Mouse (Mus musculus): Measurements from ENCODE around the gene Cntnap5c. TPM values are rescaled to one million over a fixed set of nuclear protein-coding genes. Genes with fewer than 3 reads are reported as not detected.

Cntnap5c gene
- not detected for polyA plus RNA-seq (2017; shearing (Covaris generic))

DNA sequence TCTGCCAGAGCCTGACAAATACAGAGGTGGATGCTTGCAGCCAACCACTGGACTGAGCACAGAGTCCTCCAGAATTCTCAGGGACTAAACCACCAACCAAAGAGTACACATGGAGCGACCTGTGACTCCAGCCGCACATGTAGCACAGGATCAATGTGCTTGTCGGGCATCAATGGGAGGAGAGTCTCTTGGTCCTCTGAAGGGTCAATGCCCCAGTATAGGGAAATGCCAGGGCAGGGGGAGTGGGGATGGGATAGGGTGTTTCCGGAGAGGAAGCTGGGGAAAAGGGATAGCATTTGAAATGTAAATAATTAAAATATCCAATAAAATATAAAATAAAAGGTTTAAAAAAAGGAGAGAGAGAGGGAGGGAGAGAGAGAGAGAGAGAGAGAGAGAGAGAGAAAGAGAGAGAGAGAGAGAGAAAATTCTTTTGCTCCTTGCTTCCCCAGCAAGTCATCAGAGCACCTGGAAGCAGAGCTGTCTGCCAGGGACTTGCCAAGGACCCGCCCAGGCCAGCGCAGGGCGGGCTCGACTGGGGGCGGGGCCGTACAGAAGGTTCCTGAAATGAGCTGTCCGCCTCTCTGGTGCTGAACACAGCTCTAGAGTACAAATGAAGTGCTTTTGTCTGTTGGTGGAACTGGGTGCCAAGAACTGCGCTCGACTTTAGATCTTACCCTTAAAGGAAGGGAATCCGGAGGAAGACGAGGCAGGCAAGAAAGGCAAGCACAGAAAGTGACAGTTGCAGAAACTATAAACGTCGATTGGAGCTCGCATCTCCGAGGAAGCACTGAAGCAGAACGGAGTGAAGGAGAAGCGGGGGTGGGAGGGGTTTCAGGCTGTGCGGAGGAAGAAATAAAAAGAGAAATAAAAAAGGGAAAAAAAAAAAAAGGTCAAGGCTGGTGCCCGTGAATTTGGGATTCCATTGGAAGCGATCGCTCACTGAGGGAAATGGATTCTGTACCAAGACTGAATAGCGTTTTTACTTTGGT, at the start of gene Cntnap5c:
Gene Cntnap5c, plus strand, starts transcription at position 949 of the 989 bp plus-strand sequence.

GRCm38 (mm10) chr17:57742119-57742518, 27.3 kb upstream of the Cntnap5c start, which contains the start of gene Gm21834:
Gene Gm21834 (minus strand): TSS chr17:57742219.

Other genes with a start within 250 kb of the Cntnap5c start
- 0.06 TPM for gene Vmn2r120, start 224.1 kb upstream of the Cntnap5c start, polyA plus RNA-seq (2017; shearing (Covaris generic))
- not detected for gene Gm21834, start 27.4 kb upstream of the Cntnap5c start, polyA plus RNA-seq (2017; shearing (Covaris generic))

Measured in effector memory CD4-positive, alpha-beta T cell, adult 5 months (primary cell).